Mouse (Mus musculus) right cerebral cortex, postnatal 10 days (tissue): ENCODE measurements at regions not wholly inside any gene's neighbourhood (a gene's known extent, or its start where the extent isn't known, plus 50 kb on each side); places are given as distances from the start of the nearest gene placed in this dataset.
A peak's percentile ranks its signal among the peaks of the same experiment; 100 is the strongest.

Experiments
- DNase-seq, 2 experiments: peaks; one replicate each; pipeline ENCODE4 v3.0.0; 2021; ENCODE audit warnings: low spot score in 2 of 2

DNA sequence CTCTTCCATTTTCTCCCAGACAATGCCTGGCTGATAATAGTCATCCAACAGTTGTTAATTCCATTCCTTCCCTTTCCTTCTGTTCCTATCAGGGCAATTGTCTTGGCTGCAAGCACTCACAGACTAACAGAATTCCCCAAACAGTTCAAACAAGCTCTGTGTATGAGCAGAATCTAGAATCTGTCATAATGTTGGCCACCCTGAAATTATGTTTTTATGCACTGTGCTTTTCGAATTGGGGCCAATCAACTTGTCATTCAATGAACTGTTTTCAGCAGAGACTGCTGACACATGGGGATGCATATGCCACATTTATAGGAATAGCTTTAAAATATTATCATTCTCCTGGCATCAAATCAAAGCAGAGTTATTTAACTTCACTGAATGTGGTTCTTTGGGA lies 235.8 kb upstream of the Tmtc4 start:
- no peak for DNase-seq

GRCm38 (mm10) chr14:123210241-123210640 lies 226.4 kb upstream of the Tmtc4 start:
- DNase-seq, result no peak

GRCm38 (mm10) chr14:123202848-123203247 lies 219.0 kb upstream of the Tmtc4 start:
- DNase-seq, result no peak

- DNase-seq, result no peak
These were observed 218.5 kb upstream of the Tmtc4 start for GRCm38 (mm10) chr14:123202313-123202712.

DNA sequence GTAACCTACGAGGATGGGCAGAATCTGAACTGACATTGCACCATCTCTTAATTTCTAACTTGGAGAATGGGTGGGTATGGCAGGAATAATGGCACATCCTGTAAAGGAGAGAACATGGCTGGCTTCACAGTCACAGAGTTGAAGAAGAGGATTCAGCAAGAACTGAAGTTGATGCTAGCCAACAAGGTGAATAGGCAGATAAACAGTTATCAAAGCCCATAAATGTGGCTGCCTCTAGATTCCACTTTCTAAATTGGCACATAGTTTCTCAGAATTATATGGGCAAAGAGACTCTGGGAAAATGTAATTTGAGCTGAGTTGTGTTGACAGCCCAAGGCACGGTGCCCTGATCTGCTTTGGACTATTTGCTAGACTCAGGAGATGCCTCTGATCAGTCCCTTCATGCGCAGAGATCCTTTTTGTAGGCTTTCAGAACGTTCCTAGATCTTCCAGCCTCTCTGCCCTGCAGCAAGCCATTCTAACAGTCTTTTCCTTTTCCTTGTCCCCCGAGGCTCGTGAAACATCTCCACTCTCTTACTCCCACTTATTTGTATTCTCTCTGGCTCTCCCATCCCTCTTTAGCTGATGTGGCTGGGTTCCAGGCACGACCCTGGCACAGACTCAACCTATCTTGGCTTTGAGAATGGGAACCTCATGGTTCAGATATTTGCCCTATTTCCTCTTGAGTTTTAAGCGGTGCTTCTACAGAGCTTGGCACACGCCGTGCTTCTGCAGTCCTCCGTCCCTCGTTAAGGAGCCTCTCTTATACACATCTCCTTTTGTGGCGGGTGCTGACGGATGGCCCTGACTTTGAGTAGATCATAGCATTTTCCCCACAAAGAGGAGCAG lies 217.8 kb upstream of the Tmtc4 start:
- peak; percentile 87 for DNase-seq

- no peak for DNase-seq
These were observed 215.3 kb upstream of the Tmtc4 start for GRCm38 (mm10) chr14:123199111-123199510.

- DNase-seq, result no peak
These were observed 208.7 kb upstream of the Tmtc4 start for GRCm38 (mm10) chr14:123192574-123192973.

DNA sequence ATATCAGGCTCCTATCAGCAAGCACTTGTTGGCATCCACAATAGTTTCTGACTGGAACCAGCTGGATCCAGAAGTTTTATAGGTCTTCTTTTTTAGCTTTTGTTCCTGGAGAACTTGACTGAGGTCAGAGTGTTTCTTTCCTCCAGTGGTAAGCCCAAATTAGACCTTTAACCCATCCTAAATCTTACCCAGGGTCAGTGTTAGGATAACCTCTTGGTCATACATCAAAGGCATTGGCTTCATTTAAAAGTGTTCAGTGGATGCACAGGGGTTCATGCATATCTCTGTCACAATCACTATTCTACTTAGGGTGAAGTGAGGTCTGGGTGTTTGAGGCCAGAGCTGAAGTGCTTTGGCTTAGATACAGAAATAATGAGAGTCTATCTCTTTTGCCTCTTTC lies 206.9 kb upstream of the Tmtc4 start:
- no peak for DNase-seq

DNA sequence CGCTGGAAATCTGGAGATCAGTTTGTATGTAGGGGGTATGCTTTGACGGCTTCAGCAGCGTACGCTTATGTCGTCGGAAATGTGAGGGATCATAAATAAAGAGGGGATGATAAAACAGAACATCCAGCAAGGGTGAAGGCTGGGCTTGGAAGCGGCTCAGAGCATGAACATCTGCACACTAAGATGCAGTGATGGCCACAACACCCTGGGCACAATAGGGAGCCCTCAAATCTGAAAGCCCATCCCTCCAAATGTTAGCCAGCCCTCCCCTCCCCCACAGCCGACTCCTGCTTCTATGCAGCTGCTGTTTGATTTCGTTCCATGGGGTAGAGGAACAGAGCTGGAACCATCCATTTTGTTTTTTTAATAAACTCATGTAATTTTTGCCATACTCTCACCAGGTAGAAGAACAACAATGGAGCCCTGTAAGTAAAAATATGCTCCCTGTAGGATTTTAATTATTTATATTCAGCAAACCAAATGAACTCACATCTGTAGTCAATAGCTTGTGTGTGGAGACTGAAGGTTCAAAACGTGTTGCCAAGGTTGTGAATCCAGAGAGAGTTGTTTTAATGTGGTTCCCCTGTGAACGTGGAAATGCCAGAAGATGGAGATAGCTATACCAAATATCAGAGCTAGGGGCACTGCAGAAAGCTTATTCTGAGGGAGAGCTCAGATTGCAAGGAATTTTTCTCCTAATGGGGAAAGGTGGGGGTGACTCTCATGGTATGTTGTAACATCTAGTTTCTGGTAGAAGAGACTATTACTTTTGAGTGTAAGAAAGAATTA lies 203.6 kb upstream of the Tmtc4 start:
- no peak for DNase-seq

DNA sequence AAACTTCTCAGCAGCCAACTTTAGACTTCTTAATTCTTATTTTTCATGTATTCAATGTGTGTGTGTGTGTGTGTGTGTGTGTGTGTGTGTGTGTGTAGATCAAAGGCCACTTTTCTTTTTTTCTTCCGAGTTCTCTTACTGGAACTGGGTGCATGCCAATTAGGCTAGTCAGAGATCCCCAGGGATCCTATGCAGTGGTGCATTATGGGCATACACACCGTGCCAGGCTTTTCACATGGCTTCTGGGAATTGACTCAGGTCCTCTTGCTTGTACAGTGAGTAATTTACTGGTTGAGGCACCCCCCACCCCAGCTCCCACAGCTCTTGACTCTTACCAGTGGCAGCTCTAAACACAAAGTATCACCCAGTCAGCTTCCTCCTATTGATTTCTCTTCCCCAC lies 189.3 kb upstream of the Tmtc4 start:
- no peak for DNase-seq

GRCm38 (mm10) chr14:123171865-123172264 lies 188.0 kb upstream of the Tmtc4 start:
- no peak for DNase-seq

DNA sequence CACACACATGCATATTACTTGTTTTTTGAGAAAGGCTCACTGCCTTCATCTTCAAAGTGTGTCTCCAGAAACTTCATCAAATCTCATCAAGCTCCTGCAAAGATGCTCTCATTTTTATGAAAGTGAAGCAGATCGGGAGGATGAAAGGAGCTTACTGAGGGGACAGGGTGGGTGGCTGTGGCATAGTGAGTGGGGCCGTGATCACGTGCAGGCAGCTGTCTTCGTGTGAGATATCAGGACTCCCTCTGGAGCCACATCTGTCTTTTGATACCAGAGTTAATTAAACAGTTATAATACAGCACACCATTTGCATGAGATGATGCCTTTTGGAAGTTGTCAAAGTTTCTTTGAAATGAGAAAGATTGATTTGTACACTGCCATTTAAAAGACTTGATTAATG lies 180.0 kb upstream of the Tmtc4 start:
- DNase-seq, result no peak

GRCm38 (mm10) chr14:123143489-123144046 lies 159.7 kb upstream of the Tmtc4 start:
- DNase-seq, result peak in 1 of 2 experiments; percentile 31

DNA sequence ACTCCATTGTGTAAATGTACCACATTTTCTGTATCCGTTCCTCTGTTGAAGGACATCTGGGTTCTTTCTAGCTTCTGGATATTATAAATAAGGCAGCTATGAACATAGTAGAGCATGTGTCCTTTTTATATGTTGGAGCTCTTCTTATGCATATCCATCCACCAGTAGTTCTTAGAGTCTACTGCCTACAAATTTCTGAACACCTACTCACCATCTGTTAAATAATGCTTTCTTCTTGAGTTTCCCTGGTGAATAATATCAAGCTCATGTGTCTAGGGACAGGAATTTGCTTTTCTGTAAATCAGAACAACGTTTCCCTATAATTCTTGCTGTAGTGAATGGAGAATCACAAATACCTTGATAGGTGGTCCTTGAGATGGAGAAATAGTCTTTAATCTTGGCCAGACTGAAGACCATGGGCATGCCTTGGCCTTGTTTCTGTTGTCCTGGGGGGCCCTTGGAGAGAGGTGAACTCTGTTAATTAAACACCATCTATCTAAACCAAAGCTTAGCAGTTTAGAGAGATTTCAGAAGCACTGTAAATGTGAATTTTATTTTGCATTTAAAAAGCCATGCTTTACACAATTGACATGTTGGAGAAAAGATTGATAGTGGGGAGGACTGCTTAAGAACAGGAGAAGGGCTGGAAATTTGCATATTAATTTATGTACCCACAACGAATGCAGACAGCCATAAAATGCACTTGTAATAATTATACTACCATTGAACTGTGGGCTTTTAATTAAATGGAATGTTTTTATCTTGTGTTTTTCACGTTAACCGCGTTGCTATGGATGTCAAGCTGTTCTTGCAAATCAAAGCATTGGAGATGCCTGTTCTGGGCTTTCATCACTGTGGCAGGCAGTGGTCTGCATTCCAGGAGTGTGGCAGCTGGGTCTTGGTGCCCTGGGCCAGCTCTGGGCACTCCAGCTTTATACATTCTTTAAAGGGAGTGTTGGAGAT lies 155.2 kb upstream of the Tmtc4 start:
- peak; percentile 42 to 48 for DNase-seq

DNA sequence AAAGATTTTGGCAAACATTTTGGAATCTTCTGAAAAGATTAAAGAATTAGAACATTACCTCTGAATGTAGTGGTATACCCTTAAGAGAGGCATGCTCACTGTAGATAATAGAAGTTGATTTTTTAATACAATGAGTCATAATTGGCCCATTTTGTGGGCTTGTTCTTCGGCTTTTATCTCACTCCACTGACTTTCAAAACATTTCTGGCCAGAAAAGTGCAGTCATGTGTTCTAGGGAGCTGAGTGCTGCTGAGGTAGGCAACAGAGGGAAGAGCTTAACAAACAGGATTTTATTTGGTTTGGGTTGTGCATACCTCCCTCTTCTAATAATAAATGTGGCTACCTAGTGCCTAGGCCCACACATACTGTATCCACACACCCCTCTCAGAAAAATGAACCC lies 150.1 kb upstream of the Tmtc4 start:
- no peak for DNase-seq

GRCm38 (mm10) chr14:123120361-123120760 lies 136.5 kb upstream of the Tmtc4 start:
- no peak for DNase-seq

DNA sequence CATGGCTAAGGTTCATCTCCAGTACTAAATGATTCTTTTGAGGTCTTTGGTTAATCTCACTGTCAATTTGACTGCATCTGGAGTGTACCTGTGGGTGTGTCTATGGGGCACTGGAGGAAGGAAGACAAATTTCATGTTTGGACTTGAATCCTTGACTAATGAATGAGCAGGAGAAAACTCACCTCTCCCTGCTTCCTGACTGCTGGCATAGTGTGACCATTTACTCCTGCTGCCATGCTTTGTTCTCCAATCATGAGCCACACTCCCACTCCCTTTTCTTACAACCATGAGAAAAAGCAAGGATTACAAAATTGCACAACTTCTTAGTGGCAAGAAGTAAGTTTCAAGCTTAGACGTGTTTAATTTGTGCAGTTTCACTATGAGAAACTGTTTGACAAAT lies 132.5 kb upstream of the Tmtc4 start:
- DNase-seq, result no peak

- DNase-seq, result no peak
These were observed 126.7 kb upstream of the Tmtc4 start for GRCm38 (mm10) chr14:123110533-123110932.

DNA sequence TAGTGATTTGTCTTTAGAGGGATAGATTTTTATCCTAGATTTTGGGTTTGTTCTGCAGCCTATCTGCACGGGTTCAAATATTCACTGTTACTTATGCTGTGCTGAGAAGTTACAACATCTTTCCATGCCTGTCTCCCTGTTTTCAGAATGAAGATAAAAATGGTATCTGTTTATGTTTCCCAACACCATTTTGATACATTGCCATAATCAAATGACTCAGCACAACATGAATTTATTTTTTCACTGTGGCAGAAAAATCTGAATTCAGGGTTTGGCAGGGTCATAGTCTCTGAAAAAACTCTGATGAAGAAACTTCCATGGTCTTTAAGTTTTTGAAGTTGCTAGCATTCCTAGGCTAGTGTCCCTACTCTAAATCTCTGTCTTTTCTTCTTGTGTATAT lies 116.5 kb upstream of the Tmtc4 start:
- no peak for DNase-seq

- no peak for DNase-seq
These were observed 112.3 kb upstream of the Tmtc4 start for GRCm38 (mm10) chr14:123096086-123096485.

- no peak for DNase-seq
These were observed 98.2 kb upstream of the Tmtc4 start for GRCm38 (mm10) chr14:123082065-123082464.
